Mouse (Mus musculus): ENCODE results near the gene Ltbp1.

Gene Ltbp1

GRCm38 (mm10) chr17:75440619-75441018, 435.3 kb downstream of the Ltbp1 start:
- DNase-seq (ENCODE audit: low spot score), result no peak

GRCm38 (mm10) chr17:75441260-75441830, 436.0 kb downstream of the Ltbp1 start:
- no peak for DNase-seq (ENCODE audit: low spot score)
